Mouse (Mus musculus): ENCODE results near the gene Itgae.
A peak's percentile ranks its signal among the peaks of the same experiment; 100 is the strongest.
"Not testable (repeated sequence)": the region's sequence is repeated elsewhere in the genome, so short reads cannot be mapped to it uniquely, and the experiment has no call there.

Itgae gene

GRCm38 (mm10) chr11:73092877-73093276 lies 2.5 kb downstream of the Itgae start:
- ATAC-seq (ENCODE audit: low TSS enrichment): no peak

DNA sequence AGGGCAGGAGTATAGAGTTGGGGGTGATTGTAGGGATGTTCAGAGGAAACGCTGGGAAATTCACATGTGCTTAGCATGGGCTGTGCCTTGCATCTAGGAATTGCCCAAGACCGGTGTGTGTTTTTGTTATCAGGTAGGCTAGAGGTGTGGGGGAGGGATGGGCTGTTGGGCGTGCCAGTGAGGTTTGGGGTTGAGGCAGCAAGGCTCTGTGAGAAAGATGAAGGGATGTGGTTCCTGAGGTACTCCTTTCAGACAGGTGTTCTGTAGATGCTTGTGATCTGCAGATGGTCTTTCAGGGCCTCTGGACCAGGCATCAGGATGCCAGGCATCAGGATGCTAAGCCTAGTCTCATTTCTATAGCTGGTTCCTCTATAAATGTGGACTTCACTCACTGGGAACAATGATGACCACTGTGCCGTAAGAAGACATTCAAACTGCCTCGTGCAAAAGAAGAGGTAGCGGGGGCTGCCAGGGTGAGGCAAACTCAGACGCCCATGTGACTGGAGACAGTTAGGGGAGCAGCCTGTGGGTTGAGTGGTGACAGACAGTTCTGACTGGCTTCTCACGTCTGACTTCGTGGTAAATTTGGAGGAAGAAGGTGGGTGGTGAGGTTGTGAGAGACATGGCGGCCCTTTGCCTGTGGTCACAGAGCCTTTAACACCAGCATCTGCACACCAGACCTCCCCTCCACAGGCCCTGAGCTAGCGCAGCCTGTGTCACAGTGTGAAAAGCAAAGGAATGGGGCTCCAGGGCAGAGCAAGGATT lies 4.0 kb downstream of the Itgae start:
- no peak for ATAC-seq (ENCODE audit: low TSS enrichment)

DNA sequence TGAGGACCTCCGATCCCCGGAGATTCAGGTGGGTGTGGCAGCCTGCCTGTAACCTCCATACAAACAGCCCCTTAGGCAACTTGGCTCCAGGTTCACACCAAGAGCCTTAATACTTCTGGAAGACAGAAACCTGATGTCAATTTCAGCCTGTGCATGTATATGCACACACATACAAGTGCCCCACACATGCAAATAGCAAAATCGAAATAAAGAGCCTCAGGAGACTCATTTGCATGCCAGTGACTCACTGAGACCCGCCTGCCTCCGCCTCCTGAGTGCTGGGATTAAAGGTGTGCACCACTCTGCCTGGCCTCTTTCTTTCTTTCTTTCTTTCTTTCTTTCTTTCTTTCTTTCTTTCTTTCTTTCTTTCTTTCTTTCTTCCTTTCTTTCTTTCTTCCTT lies 8.5 kb downstream of the Itgae start:
- ATAC-seq (ENCODE audit: low TSS enrichment): no peak

GRCm38 (mm10) chr11:73099976-73100750 lies 9.8 kb downstream of the Itgae start:
- ATAC-seq (ENCODE audit: low TSS enrichment): no peak

- no peak for ATAC-seq (ENCODE audit: low TSS enrichment)
These were observed 10.9 kb downstream of the Itgae start for GRCm38 (mm10) chr11:73101308-73101707.

- ATAC-seq (ENCODE audit: low TSS enrichment): no peak
These were observed 14.9 kb downstream of the Itgae start for GRCm38 (mm10) chr11:73105246-73105645.

DNA sequence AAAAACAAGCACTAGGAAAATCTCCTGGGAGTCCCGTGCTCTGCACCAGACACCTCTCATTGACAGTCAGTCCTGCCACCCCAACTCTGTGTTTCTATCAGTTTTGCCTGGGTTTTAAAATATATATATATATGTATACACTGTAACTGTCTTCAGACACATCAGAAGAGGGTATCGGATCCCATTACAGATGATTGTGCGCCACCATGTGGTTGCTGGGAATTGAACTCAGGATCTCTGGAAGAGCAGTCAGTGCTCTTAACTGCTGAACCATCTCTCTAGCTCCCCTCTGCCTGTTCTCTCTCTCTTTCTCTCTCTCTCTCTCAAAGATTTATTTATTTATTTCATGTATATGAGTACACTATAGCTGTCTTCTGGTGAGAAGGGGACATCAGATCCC lies 17.0 kb downstream of the Itgae start:
- ATAC-seq (ENCODE audit: low TSS enrichment): not testable (repeated sequence)

DNA sequence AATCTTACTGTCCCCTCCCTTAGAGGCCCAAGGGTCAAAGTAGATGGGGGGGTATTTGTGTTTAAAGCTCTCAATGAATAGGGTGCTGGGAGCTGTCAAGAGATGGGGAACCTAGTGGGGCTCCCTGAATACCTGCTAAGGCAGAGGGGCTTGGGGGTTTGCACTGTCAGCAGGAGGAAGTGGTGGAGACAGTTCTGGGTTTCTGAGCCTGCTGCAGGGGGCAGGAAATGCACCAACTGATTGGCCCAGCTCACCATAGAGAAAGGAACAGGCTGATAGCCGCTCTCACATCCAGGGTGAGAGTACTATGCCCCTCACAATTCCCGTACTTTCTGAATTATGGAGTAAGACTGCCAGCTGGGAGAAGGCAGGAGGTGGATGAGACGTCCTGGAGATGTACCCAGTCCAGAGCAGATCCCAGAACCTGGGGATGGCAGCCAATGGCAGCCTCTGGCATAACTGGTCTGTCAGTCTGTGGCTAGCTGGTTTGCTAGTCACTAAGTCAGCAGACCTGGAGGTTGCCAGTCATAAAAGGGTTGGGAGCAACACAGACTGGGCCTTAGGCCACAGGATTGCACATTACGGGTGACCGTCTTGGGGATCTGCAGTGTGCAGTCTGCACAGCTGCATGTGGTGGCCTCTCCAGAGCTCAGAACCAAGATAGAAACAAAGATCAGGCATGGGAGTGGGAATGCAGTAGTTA lies 18.0 kb downstream of the Itgae start:
- no peak for ATAC-seq (ENCODE audit: low TSS enrichment)

- no peak for ATAC-seq (ENCODE audit: low TSS enrichment)
These were observed 18.7 kb downstream of the Itgae start for GRCm38 (mm10) chr11:73108898-73109625.

DNA sequence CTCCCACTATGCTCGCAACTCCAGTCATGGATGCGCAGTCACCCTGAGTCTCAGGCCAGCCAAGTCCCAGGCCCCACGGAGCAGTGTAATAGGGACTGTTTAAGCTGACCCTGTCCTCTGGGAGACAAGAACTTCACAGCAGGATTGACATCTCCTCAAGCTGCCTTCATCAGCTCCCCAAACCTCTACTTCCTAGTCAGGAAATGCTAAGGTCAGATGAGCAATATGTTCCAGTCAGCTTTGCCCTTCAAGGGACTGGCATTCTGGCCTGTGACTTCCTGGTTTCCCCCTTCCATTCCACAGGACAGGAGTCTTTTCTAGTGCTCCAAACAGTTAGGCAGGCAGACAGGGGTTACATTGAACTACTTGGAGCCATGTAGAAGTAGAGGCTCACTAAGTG lies 19.6 kb downstream of the Itgae start:
- ATAC-seq (ENCODE audit: low TSS enrichment): no peak

GRCm38 (mm10) chr11:73111414-73111813 lies 21.0 kb downstream of the Itgae start:
- no peak for ATAC-seq (ENCODE audit: low TSS enrichment)

DNA sequence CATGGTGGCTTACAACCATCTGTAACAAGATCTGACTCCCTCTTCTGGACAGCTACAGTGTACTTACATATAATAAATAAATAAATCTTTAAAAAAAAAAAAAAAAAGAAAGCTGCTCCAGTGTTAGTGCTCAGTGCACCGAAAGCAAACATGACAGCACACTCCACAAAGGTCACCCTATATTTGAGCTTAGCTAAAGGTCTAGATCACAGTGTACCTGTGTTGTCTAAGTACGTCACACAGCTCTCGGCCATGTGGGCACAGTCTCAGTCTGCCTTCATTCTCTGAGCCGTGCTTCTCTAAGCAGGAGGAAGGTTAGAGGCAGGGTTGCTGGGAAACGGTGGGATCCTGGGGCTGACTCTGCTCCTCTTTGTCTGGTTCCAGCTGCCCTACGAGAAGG lies 36.1 kb downstream of the Itgae start:
- no peak for ATAC-seq (ENCODE audit: low TSS enrichment)

DNA sequence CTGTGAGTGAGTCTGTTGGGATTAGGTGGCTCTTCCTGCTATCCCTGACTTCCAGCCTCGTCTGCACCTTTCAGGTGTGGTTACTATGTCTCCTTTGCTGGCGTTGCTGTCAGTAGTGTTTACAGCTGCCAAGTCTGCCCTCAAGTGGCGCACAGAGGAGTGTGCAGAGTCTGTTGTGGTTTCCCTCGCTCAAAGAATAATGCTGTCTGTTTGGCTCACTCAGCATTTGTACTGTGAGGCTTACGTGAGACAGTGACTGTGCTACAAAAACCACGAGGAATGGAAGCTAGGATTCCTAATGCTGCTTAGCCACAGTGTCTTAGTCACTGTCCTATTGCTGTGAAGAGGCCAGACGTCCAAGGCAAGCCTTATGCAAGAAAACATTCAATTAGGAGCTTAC lies 40.6 kb downstream of the Itgae start:
- peak; percentile 67; the same call in 1 of the 2 replicates for ATAC-seq (ENCODE audit: low TSS enrichment)

GRCm38 (mm10) chr11:73132999-73133398 lies 42.6 kb downstream of the Itgae start:
- ATAC-seq (ENCODE audit: low TSS enrichment): no peak

- ATAC-seq (ENCODE audit: low TSS enrichment): no peak
These were observed 43.8 kb downstream of the Itgae start for GRCm38 (mm10) chr11:73134222-73134621.

GRCm38 (mm10) chr11:73136587-73136986 lies 46.2 kb downstream of the Itgae start:
- no peak for ATAC-seq (ENCODE audit: low TSS enrichment)

- ATAC-seq (ENCODE audit: low TSS enrichment): no peak
These were observed 46.7 kb downstream of the Itgae start for GRCm38 (mm10) chr11:73137116-73137515.

DNA sequence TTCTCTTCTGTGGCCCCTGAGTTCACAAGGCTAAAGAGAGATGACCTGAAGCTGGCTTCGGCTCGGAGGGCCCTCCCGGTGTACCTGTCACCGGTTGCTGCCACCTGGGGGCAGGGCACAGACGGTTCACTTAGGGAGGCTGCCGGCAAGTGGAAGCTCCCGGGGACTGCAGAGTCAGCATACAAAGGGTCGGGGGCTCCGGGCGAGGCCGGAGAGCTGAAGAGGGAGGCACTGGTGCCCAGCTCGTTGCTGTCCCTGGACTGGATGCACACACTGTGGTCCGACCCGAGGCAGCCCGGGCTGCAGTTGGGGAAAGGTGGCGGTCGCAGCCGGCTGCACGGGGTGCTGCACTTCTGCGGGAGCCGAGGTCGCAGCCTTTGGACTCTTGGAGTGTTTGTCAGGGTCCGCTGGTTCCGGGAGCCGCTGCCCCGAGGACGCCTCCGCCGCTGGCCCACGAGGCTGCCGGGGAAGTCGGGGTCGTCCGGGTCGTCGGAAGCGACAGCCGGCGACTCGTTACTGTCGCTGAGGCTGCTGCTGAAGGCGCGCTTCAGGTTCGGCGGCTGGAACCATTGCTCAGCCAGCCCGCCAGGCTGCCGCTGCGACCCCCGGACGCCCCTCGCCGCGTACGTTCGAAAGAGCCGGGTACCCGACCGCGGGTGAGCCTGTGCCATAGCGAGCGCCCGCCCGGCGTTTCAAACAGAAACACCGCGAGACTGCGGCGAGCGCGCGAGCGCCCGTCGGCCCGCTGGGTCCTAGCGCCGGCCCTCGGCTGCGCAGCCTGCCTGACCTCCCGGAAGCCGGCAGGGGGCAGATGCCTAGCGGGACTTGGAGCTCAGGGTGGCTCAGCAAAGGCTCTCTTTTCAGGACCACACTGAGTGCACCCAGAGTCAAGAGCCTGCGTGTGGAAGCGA lies 47.5 kb downstream of the Itgae start, which contains the start of gene Haspin:
TSS of gene Haspin (minus strand) at position 704 of the 911 bp plus-strand sequence.
- ATAC-seq (ENCODE audit: low TSS enrichment): peak; percentile 100

GRCm38 (mm10) chr11:73144261-73144681 lies 53.9 kb downstream of the Itgae start:
- ATAC-seq (ENCODE audit: low TSS enrichment): no peak

Data from frontal cortex, adult (tissue).